Mouse (Mus musculus): ENCODE results near the gene Esx1. TPM values are rescaled to one million over a fixed set of nuclear protein-coding genes. Genes with fewer than 3 reads are reported as not detected.

The Esx1 gene
- not detected for total RNA-seq (2021)
- long read RNA-seq, experiment 1 = 0 reads
- long read RNA-seq, experiment 2 = 0 reads

DNA sequence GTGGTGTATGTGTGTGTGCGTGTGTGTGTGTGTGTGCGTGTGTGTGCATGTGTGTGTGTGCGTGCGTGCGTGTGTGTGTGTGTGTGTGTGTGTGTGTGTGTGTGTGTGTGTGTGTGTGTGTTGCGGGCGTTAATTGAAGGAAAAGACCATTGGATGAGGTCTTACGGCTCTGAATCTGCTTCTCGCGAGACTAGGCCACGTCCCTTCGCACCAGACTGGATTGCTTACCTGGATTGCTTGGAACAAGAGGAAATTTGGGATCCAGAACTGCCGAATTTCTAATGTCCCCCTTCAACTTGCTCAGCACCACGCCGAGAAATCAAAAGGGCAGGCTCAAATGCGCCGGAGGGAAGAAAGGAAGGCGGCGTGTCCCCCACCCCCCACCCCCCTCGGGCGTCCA lies at the start of gene Esx1:
TSS of gene Esx1 (minus strand) at position 366 of the 400 bp plus-strand sequence.
- Histone ChIP-seq H3K4me3 (no peak within 1 kb of the TSS), H3K27ac (no peak within 1 kb of the TSS)
- intact Hi-C loops (cut with DNase I) = no loop called here
- TF ChIP-seq CTCF (IDR thresholded peaks at IDR 0.05) = no peak
- DNase-seq = no peak

DNA sequence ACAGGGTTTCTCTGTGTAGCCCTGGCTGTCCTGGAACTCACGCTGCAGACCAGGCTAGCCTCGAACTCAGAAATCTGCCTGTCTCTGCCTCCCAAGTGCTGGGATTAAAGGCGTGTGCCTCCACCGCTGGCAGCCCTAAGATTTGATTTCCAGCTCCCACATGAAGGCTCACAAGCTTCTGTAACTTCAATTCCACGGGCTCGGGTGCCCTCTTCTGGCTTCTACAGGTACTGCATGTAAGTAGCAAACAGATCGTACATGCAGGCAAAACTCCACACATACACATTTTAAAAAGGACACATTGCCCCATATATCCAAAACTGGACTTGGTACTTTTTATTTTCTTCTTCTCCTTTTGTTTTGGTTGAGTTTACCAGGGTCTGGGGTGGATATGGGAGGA lies 48.1 kb upstream of the Esx1 start:
- H3K27ac ChIP-seq = no peak overlapping the region
- intact Hi-C loops (cut with DNase I) = no loop called here
- peak; percentile 33; the same call in 1 of the 2 replicates for TF ChIP-seq CTCF (IDR thresholded peaks at IDR 0.05)

DNA sequence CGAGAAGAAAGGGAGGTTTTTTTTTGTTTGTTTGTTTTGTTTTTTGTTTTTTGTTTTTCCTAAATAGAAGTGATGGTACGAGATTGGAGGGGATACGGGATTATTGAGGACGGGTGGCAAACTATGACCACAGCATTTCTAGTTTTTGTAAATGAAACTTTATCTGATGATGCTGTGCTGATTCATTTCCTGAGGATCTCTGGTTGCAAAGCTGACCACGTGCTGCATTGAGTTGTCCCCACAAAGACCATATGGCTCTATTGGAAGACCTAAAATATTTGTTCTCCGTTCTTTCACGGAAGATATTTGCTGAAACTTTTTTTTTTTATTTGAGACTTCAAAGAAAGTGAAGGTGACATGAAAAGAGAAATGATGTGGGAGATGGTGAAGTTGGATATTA lies 45.8 kb upstream of the Esx1 start:
- TF ChIP-seq CTCF (IDR thresholded peaks at IDR 0.05) = no peak
- H3K4me3 ChIP-seq = no peak overlapping the region
- H3K27ac ChIP-seq = no peak overlapping the region
- intact Hi-C loops (cut with DNase I) = no loop called here
- no peak for DNase-seq

More for the DNA sequence above, 48.1 kb upstream of the Esx1 start:
- no peak overlapping the region for H3K4me3 ChIP-seq
- DNase-seq = no peak

DNA sequence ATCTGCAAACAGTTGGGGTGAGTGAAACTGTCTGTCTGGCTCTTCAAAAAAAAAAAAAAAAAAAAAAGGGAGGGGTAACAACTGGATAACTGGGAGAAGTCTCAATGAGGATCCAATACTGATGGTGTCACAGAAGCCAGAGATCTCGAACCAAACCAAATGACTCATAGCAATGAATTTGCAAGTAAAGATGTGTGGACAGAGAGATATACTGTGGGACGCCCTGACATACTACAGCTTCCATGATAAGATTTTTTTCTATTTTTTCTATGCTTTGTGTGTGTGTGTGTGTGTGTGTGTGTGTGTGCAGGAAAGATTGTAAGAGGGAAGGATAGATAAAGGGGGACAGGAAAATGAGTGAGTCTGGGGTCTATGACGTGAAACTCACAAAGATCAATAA lies 43.7 kb upstream of the Esx1 start:
- DNase-seq = no peak
- no peak overlapping the region for H3K4me3 ChIP-seq
- intact Hi-C loops (cut with DNase I) = no loop called here
- no peak for TF ChIP-seq CTCF (IDR thresholded peaks at IDR 0.05)
- H3K27ac ChIP-seq = no peak overlapping the region

DNA sequence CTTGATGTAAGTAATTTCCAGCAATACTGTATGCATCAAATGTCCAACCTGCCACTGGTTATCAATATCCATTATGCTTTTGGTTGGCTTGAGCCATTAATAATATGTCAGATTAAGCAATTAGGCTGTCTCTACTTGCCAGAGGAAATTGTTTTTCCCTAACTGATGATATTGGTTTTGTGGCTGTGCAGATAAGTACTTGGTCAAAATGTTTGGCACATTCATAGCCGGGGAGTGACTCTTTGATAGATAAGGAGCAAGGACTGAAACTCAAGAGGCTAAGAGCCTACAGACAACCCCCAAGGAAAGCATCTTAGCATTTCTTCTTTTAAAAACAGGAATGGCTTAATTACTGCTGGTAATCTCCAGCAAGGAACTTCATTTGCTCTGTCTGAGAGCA lies 40.8 kb upstream of the Esx1 start:
- no peak overlapping the region for H3K27ac ChIP-seq
- intact Hi-C loops (cut with DNase I) = no loop called here

DNA sequence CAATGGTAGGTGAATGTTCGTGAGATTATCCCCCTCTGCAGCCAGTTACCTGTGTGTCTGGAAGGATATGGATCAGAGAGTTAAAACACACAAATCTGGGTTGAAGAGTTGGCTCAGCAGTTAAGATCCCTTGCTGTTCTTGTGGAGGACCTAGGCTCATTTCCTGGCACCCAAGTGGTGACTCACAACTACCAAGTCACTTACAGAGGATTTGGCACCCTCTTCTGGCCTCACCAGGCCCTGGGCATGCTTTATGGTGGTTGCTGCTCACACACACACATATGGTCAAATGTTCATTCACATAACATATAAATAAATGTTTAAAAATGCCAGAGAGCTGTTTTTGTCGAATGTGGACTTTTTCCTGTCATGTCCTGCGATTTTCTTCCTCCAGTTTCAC lies 39.1 kb upstream of the Esx1 start:
- no peak for DNase-seq
- intact Hi-C loops (cut with DNase I) = no loop called here
- H3K4me3 ChIP-seq = no peak overlapping the region
- H3K27ac ChIP-seq = no peak overlapping the region
- TF ChIP-seq CTCF (IDR thresholded peaks at IDR 0.05) = no peak

More for the DNA sequence above, 40.8 kb upstream of the Esx1 start:
- DNase-seq = no peak
- TF ChIP-seq CTCF (IDR thresholded peaks at IDR 0.05) = no peak
- H3K4me3 ChIP-seq = no peak overlapping the region

DNA sequence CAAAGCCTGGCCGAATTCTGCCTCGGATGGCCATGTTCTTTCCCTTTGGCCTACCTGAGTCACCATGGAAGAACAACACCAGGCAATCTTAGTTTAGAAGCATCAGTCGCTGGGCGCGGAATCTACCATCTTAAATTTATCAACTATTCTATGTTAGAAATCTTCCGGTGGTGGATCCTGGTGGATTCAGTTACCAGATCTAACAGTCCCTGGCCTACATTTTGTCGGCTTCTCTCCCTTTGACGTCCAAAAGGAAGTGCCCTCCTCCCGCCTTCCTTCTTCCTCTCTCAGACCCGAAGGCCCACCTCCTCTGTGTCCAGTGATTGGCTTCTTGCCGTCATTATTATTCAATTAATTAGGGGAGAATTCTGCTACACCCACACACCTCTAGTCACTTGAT lies 27.2 kb upstream of the Esx1 start:
- no peak for DNase-seq
- no peak overlapping the region for H3K4me3 ChIP-seq
- TF ChIP-seq CTCF (IDR thresholded peaks at IDR 0.05) = no peak
- intact Hi-C loops (cut with DNase I) = no loop called here
- H3K27ac ChIP-seq = no peak overlapping the region

DNA sequence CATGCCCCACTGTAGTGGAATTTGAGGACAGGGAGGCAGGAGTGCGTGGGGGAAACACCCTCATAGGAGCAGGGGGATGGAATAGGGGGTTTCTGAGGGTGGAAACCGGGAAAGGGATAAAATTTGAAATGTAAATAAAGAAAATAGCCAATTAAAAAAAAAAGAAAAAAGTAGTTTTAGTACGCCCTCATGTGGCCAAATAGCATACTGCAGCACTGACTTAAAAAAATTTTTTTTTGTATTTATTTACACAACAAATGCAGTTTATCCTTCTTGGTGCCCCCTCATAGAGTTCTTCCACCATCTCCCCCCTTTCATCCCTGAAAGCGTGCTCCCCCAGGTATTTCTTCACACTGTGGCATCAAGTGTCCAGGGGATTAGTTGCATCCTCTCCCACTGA lies 22.8 kb upstream of the Esx1 start:
- intact Hi-C loops (cut with DNase I) = loop anchor here (5.0 kb wide), 1 partner anchor 402 kb away; the partner anchor contains the start of gene Morf4l2
- Histone ChIP-seq H3K4me3 (no peak overlapping the region), H3K27ac (no peak overlapping the region)
- DNase-seq = no peak
- TF ChIP-seq CTCF (IDR thresholded peaks at IDR 0.05) = peak; percentile 52

DNA sequence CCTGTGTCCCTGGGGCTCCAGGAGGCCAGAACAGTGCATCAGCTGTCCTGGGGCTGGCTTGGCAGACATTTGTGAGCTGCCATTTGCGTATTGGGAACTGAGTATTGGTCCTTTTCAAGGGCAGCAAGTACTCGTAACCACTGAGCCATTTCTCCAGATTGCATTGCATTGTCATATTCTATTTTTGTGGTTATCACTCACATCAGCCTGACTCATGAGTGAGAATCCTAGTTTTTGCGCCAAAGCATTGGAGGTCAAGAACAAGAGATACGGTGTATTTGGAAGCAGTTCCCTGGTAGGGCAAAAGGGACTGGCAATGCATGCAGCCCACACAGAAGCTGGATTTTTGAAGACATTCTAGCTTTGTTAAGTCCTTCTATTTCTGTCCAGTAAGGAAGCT lies 21.8 kb upstream of the Esx1 start:
- no peak for TF ChIP-seq CTCF (IDR thresholded peaks at IDR 0.05)
- no peak overlapping the region for H3K27ac ChIP-seq
- intact Hi-C loops (cut with DNase I) = loop anchor here (5.0 kb wide), 1 partner anchor 401 kb away; the partner anchor contains the start of gene Morf4l2
- no peak for DNase-seq
- no peak overlapping the region for H3K4me3 ChIP-seq

DNA sequence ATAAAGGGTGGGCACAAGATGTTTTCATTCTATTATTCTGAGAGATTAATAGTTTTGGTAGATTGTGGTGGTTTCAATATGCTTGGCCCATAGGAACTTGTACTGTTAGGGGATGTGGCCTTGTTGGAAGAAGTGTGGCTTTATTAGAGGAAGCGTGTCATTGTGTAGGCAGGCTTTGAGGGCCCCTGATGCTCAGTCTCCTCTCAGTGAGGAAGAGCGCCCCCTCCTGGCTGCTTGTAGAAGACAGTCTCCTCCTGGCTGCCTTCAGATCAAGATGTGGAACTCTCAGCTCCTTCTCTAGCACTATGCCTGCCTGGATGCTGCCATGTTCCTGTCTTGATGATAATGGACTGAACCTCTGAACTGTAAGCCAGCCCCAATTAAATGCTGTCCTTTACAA lies 20.7 kb upstream of the Esx1 start:
- TF ChIP-seq CTCF (IDR thresholded peaks at IDR 0.05) = peak; percentile 30
- Histone ChIP-seq H3K27ac (no peak overlapping the region), H3K4me3 (no peak overlapping the region)
- intact Hi-C loops (cut with DNase I) = loop anchor here (5.0 kb wide), 1 partner anchor 400 kb away; the partner anchor contains the start of gene Morf4l2
- DNase-seq = no peak

DNA sequence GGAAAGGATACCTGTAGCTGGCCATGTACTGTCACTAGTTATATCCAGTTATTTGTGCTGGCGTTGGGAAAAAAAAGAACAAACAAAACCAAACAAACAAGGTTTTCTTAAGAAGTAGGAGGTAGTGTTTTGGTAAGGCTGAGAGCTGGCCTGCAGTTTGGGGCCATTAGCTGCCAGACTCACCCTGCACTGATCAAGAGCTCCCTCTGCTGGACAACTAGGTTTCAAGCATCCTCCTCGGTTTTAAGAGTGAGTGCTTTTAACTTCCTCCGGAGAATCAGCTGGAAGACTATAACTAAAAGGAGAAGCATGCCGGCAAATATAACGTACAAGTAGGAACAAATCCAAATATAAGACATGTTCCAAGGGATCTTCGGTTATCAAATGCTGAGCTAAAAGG lies 19.8 kb upstream of the Esx1 start:
- DNase-seq = peak; percentile 26
- intact Hi-C loops (cut with DNase I) = loop anchor here (5.0 kb wide), 1 partner anchor 399 kb away; the partner anchor contains the start of gene Morf4l2
- TF ChIP-seq CTCF (IDR thresholded peaks at IDR 0.05) = peak; percentile 80

DNA sequence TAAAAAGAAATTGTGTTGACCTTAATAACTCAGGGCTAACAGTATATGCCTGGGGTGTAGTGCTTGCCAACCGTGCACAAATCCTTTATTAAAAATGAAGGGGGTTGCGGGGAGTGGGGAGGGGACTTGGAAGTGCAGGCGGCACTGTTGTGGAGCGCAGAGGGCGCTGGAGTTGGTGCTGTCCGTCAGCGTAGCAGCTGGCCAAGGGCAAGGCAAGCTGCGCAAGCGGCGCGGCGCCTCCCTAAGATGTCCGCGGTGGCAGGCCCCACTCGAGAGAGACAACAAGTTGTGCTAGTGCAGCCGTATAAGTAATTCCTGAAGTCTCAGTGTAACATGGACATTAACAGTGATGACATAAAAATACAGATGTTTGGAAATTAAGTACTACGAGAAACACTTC lies 5.7 kb upstream of the Esx1 start:
- intact Hi-C loops (cut with DNase I) = no loop called here
- Histone ChIP-seq H3K27ac (no peak overlapping the region), H3K4me3 (no peak overlapping the region)
- no peak for TF ChIP-seq CTCF (IDR thresholded peaks at IDR 0.05)
- DNase-seq = no peak

More for the DNA sequence above, 19.8 kb upstream of the Esx1 start:
- no peak overlapping the region for H3K4me3 ChIP-seq
- H3K27ac ChIP-seq = no peak overlapping the region

DNA sequence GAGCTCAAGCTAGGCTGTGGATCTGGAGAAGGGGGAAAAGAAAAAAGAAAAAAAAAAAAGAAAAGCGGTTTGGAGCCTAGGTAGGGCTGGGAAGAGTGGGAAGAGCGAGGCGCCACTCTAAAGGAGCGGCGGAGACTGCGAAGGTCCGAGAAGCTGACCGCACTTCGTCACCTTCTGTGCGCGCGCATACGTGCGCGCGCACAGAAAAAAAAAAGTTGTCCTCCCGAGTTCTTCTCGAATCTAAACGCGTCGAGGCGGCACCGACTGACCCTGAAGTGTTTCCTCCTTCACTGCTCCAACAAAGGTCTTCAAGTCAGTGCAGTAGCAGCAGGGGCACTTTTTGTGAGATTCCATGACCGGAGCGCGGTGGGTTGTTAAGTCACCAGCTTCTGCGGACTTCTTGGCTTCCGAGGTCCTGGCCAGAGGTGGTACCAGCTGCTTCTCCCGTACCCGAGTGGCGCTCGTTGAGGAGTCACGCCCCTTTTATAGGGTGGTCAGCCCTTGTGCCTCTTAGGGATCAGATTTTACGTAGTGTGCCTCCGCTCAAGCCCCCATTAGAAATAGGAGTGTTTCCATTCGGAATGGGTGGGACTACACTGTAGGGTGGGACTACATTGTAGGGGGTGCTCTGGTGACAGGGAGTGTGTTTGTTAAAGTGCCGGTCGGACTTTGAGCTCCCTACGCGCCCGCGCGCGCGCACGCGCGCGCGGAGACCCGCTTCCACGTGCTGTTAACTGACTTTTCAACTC lies 2.0 kb downstream of the Esx1 start:
- no peak for DNase-seq
- TF ChIP-seq CTCF (IDR thresholded peaks at IDR 0.05) = no peak
- no peak overlapping the region for H3K27ac ChIP-seq
- intact Hi-C loops (cut with DNase I) = no loop called here
- H3K4me3 ChIP-seq = peak overlapping the region; percentile 61
